Mouse (Mus musculus) hindbrain, embryonic 10.5 days (tissue): ENCODE data around the gene Mapkapk3. TPM values are rescaled to one million over a fixed set of nuclear protein-coding genes. Genes with fewer than 3 reads are reported as not detected.
"Not testable (repeated sequence)": the region's sequence is repeated elsewhere in the genome, so short reads cannot be mapped to it uniquely, and the experiment has no call there.

Source experiments
- DNase-seq: peaks from one replicate; pipeline ENCODE4 v3.0.0-alpha.2; 2017; ENCODE audit warnings: low spot score
- H3K27ac ChIP-seq: fragments of 300-500 bp; sonication (generic); 2 replicates; pipeline ENCODE4 v1.5.1; 2016; ENCODE audit warnings: mild to moderate bottlenecking, moderate library complexity
- H3K27me3 ChIP-seq: fragments of 300-500 bp; sonication (generic); 2 replicates; pipeline ENCODE4 v1.6.1; 2016; ENCODE audit warnings: mild to moderate bottlenecking; ENCODE audit not compliant: poor library complexity, insufficient read depth, severe bottlenecking
- H3K36me3 ChIP-seq: fragments of 300-500 bp; sonication (generic); 2 replicates; pipeline ENCODE4 v1.6.1; 2016; ENCODE audit warnings: mild to moderate bottlenecking, moderate library complexity
- H3K4me1 ChIP-seq: fragments of 300-500 bp; sonication (generic); replicated peaks from 2 replicates; pipeline ENCODE4 v1.6.1; 2016; ENCODE audit warnings: mild to moderate bottlenecking
- H3K4me3 ChIP-seq: fragments of 300-500 bp; sonication (generic); 2 replicates; pipeline ENCODE4 v1.5.1; 2016; ENCODE audit warnings: mild to moderate bottlenecking, moderate library complexity
- H3K9me3 ChIP-seq: fragments of 300-500 bp; sonication (generic); 2 replicates; pipeline ENCODE4 v1.6.1; 2016; ENCODE audit warnings: mild to moderate bottlenecking, moderate library complexity
- WGBS: fragments of 180-500 bp; shearing (Covaris S2); methylation state at CpG from one replicate; pipeline ENCODE4 v1.1.7; 2016; 5-methylcytosine and 5-hydroxymethylcytosine counted together
- polyA plus RNA-seq: library from polyadenylated mRNA; unstranded; fragments of >200 nt; fragmentation: Nextera tagmentation; extraction: Ambion mirVana; gene quantifications from 2 replicates; pipeline ENCODE4 v1.2.1, GENCODE M21; 2016

Mapkapk3 gene
- polyA plus RNA-seq, 1 experiment from 2014 or later, result 5.1 TPM

GRCm38 (mm10) chr9:107322461-107323050, 32.9 kb upstream of the Mapkapk3 start:
- H3K27me3 ChIP-seq, result no peaks in the 10 kb centered on the region
- DNase-seq, result no peak
- no peak overlapping the region for H3K27ac ChIP-seq
- WGBS, result 84% methylated on average over 8 of the region's 8 CpGs
- H3K4me3 ChIP-seq, result no peak overlapping the region
- H3K4me1 ChIP-seq, result 0 out of 2 replicates have a peak, but pooled peaks cover 9% of the 10 kb centered on the region
- no peaks in the 10 kb centered on the region for H3K9me3 ChIP-seq
- H3K36me3 ChIP-seq, result peaks cover 3% of the 10 kb centered on the region; the same call in 1 of the 2 replicates

DNA sequence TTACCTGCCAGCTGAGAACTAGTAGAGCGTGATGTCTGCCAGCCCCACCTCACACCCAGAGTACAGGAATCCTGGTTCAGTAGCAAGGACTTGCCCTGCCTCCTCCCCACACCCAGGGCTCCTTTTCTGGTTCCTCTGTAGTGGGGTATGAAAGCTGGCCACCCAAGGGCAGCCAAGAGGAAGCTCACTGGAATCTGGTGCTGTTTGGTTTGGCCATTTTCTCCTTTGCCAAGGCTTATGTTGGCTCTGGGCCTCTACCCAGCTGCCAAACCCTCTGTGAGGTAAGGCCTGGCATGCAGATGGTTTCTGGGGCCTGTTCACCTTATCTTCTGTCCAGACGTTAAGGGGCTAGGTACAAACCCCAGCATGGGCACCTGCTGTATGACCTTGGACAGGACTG, 26.1 kb upstream of the Mapkapk3 start:
- Histone ChIP-seq H3K4me1 (0 out of 2 replicates have a peak, but pooled peaks cover 3% of the 10 kb centered on the region), H3K27me3 (no peaks in the 10 kb centered on the region), H3K36me3 (no peaks in the 10 kb centered on the region), H3K9me3 (no peaks in the 10 kb centered on the region), H3K4me3 (no peak overlapping the region), H3K27ac (no peak overlapping the region)
- 82% methylated on average over 2 of the region's 2 CpGs for WGBS
- DNase-seq, result no peak

DNA sequence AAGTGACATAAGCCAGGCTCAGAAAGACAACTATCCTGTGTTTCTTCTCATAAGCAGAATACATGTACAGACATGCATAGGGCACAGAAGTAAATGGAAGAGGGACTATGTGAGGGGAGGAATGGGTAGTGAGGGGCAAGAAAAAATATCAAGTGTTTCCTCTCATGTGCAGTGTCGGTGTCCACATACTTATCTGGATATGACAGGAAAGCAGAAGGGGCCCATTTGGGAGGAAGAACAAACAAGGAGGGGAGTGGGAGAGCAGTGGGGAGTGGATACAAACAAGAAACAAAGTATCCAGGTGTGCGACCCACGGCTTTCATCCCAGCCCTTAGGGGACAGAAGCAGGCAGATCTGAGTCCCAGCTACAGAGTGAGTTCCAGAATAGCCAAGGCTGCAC, 24.2 kb upstream of the Mapkapk3 start:
- Histone ChIP-seq H3K4me3 (no peak overlapping the region), H3K4me1 (0 out of 2 replicates have a peak, but pooled peaks cover 3% of the 10 kb centered on the region), H3K27ac (no peak overlapping the region), H3K9me3 (no peaks in the 10 kb centered on the region), H3K27me3 (no peaks in the 10 kb centered on the region), H3K36me3 (no peaks in the 10 kb centered on the region)
- WGBS, result 88% methylated on average over 3 of the region's 3 CpGs
- no peak for DNase-seq

DNA sequence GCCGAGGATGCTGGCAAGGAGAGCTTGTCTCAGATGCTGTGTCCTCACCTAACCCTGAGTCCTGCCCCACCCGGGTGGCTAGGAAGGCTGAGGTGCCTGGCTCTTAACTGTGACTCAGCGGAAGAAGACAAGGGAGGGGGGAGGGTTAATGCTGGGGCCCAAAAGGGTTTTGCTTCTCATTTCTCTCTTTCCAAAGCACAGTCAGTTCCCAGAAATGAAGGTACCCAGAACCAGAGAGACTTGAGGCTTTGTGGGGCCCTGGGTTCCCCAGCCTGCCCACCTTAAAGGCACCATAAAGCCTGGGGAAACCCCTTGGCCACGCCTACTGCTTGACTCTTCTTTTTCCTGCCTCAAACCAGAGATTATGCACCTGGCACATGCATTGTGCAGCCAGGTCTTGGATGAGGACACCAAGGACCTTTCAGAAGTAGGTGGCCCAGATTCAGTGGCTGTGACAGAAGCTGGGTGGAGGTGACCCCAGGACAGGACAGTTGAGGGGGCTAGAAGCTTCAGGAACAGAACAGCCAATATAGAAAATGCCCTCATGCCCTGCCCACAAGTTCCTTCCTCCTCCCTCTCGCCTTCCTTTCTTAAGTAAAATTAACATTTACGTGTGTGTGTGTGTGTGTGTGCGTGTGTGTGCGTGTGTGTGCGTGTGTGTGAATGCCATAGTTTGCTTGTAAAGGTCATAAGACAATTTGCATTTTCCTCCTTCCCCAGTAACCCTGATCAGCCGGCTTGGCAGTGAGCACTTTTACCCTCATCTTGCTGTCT, 23.3 kb upstream of the Mapkapk3 start:
- H3K27ac ChIP-seq, result no peak overlapping the region
- no peaks in the 10 kb centered on the region for H3K27me3 ChIP-seq
- no peak overlapping the region for H3K4me3 ChIP-seq
- H3K4me1 ChIP-seq, result 0 out of 2 replicates have a peak, but pooled peaks cover 1% of the 10 kb centered on the region
- no peaks in the 10 kb centered on the region for H3K9me3 ChIP-seq
- DNase-seq, result no peak
- WGBS, result 69% methylated on average over 10 of the region's 10 CpGs
- no peaks in the 10 kb centered on the region for H3K36me3 ChIP-seq

DNA sequence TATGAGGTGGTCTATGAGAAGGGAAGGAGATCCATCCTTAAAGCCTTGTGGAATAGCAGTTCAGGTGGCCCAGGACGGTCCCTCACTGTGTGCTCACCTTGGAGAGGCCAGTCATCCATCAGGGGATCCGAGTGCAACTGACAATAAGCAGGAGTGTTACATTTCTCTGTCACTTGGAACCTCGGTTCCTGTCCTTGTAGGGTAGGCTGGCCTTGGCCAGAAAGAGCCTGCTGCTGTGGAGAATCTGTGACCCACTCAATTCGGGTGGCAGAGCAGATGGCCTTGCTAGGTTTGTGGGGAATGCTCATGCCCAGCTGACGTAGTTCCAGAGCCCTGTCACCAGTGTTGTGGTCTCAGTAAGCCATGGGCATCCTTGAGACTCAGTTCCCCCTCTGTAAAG, 19.9 kb upstream of the Mapkapk3 start:
- Histone ChIP-seq H3K9me3 (no peaks in the 10 kb centered on the region), H3K27ac (no peak overlapping the region), H3K4me3 (no peak overlapping the region), H3K27me3 (no peaks in the 10 kb centered on the region), H3K36me3 (no peaks in the 10 kb centered on the region), H3K4me1 (peaks cover 19% of the 10 kb centered on the region; the same call in 1 of the 2 replicates)
- DNase-seq, result no peak
- 81% methylated on average over 5 of the region's 5 CpGs for whole genome bisulfite sequencing

DNA sequence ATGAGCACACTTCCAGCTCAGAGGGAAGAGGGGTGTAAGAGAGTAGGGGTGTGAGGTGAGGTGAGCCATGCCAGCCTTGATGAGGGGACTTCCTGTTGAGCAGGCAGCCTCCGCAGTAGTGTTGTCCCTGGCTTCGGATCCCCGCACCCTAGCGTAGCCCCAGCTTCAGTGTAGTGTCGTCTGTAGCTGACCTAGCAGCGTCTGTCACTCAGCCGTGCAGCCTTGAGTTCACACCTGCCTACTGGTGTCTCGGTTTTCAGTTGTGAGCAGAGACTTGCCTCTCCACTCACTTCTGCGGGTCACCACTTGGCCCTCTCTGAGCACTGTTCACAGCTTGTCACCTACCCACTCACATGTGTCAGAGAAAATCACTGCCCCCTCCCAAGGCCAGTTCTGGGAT, 19.5 kb upstream of the Mapkapk3 start:
- Histone ChIP-seq H3K4me1 (peaks cover 19% of the 10 kb centered on the region; the same call in 1 of the 2 replicates), H3K36me3 (no peaks in the 10 kb centered on the region), H3K27me3 (no peaks in the 10 kb centered on the region), H3K9me3 (no peaks in the 10 kb centered on the region), H3K27ac (no peak overlapping the region), H3K4me3 (no peak overlapping the region)
- no peak for DNase-seq
- WGBS, result 87% methylated on average over 9 of the region's 9 CpGs

DNA sequence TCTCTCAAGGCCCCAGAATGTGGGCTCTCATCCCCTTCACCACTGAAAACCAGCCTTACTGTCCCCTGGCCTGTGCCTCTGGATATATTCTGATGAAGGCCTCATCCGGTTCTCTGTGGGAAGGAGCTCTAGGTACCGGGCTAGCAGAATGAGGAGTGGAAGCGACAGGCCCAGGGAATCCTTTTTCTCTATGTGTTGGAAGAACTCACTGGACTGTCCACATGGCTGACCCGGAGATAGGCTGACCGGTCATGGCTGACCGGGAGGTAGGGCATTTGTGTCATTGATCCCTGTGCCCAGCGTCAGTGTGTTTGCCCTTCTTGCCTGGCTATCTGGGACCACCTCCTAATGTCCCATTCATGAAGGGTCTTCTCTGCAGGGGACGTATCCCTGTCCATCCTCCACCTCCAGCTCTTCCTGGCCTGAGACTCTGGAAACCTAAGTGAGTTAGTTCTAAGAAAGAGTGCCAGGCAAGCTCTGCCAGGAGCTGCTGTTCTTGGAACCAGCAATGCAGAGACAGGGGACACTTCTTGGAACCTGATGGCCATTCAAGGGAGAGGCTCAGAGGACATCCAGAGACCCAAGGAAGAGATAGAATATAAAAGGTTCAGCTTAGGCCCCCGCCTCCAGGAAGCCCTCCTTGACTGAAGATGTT, 18.8 kb upstream of the Mapkapk3 start:
- no peaks in the 10 kb centered on the region for H3K36me3 ChIP-seq
- no peaks in the 10 kb centered on the region for H3K9me3 ChIP-seq
- DNase-seq, result no peak
- no peak overlapping the region for H3K4me3 ChIP-seq
- H3K4me1 ChIP-seq, result peaks cover 19% of the 10 kb centered on the region; the same call in 1 of the 2 replicates
- no peak overlapping the region for H3K27ac ChIP-seq
- WGBS, result 87% methylated on average over 9 of the region's 9 CpGs
- no peaks in the 10 kb centered on the region for H3K27me3 ChIP-seq

GRCm38 (mm10) chr9:107307886-107308285, 18.2 kb upstream of the Mapkapk3 start:
- Histone ChIP-seq H3K27ac (no peak overlapping the region), H3K27me3 (no peaks in the 10 kb centered on the region)

GRCm38 (mm10) chr9:107307099-107307872, 17.6 kb upstream of the Mapkapk3 start:
- H3K9me3 ChIP-seq, result no peaks in the 10 kb centered on the region
- no peak for DNase-seq
- peaks cover 19% of the 10 kb centered on the region; the same call in 1 of the 2 replicates for H3K4me1 ChIP-seq
- no peak overlapping the region for H3K4me3 ChIP-seq
- H3K27me3 ChIP-seq, result no peaks in the 10 kb centered on the region
- no peak overlapping the region for H3K27ac ChIP-seq
- no peaks in the 10 kb centered on the region for H3K36me3 ChIP-seq
- 88% methylated on average over 11 of the region's 11 CpGs for WGBS

More at GRCm38 (mm10) chr9:107307886-107308285, 18.2 kb upstream of the Mapkapk3 start:
- DNase-seq, result no peak
- no peaks in the 10 kb centered on the region for H3K9me3 ChIP-seq
- peaks cover 19% of the 10 kb centered on the region; the same call in 1 of the 2 replicates for H3K4me1 ChIP-seq
- no peaks in the 10 kb centered on the region for H3K36me3 ChIP-seq
- 80% methylated on average over 12 of the region's 12 CpGs for WGBS
- H3K4me3 ChIP-seq, result no peak overlapping the region

GRCm38 (mm10) chr9:107306673-107307072, 17.0 kb upstream of the Mapkapk3 start:
- H3K4me1 ChIP-seq, result peaks cover 19% of the 10 kb centered on the region; the same call in 1 of the 2 replicates
- WGBS, result 88% methylated on average over 1 of the region's 1 CpGs
- DNase-seq, H3K36me3 ChIP-seq, H3K27me3 ChIP-seq, H3K4me3 ChIP-seq, H3K9me3 ChIP-seq, H3K27ac ChIP-seq: not testable (repeated sequence)

- Histone ChIP-seq H3K27me3 (no peaks in the 10 kb centered on the region), H3K4me3 (no peak overlapping the region), H3K9me3 (no peaks in the 10 kb centered on the region), H3K4me1 (peaks cover 19% of the 10 kb centered on the region; the same call in 1 of the 2 replicates), H3K36me3 (peaks cover 12% of the 10 kb centered on the region), H3K27ac (peak overlapping the region; percentile 66; the same call in 1 of the 2 replicates)
- 63% methylated on average over 13 of the region's 13 CpGs for WGBS
- no peak for DNase-seq
Measured at GRCm38 (mm10) chr9:107305601-107306542, 16.2 kb upstream of the Mapkapk3 start.
